Mouse (Mus musculus) adrenal gland, postnatal 10 days (tissue): Measurements from ENCODE around the gene Plrg1. TPM values are rescaled to one million over a fixed set of nuclear protein-coding genes. Genes with fewer than 3 reads are reported as not detected.

Experiments
- DNase-seq: peaks from one replicate; pipeline ENCODE4 v3.0.0; 2021; ENCODE audit warnings: mixed read lengths
- total RNA-seq, 2 experiments: library from RNA; stranded (reverse); gene quantifications; 2 replicates each; pipeline ENCODE4 v1.2.3; 2021

Gene Plrg1
- total RNA-seq, 2 experiments from 2014 or later: 44.2 to 45.3 TPM

DNA sequence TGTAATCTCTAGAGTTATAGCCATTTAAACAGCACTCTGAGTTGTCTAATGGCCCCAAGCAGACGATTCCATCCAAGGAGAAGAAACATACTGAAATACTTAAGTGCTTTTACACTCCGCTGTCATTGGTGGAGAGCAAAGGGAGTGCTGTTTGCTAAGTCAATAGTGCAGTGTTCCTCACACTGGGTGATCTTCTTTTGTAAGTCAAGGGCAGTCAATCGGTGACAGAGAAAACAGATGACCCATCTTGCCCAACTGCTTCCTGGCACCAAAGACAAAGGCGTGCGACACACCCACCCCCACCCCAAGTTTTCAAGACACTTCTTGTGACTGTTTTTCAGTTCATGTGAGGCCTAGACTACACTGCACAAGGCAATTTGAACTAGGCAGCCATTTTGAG lies 3.2 kb upstream of the Plrg1 start:
- no peak for DNase-seq

GRCm38 (mm10) chr3:83053126-83053525 lies 2.2 kb upstream of the Plrg1 start:
- no peak for DNase-seq

DNA sequence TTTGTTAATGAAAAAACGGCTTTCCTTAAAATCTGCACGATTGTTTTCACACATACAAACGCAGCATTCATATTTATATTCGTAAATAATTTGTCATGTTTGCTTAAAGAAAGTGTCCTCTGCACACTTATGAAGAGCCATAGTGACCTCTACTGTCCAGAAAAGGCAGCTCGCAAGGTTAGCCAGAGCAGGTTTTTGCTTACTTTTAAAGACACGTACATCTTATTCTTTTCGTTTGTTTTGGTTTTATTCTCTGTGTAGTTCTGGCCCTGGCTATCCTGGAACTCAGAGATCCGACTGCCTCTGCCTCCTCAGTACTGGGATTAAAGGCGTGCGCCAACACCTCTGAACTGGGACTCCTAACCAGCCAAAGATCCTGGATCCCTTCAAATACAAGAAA lies 1.6 kb upstream of the Plrg1 start:
- DNase-seq: peak; percentile 45

DNA sequence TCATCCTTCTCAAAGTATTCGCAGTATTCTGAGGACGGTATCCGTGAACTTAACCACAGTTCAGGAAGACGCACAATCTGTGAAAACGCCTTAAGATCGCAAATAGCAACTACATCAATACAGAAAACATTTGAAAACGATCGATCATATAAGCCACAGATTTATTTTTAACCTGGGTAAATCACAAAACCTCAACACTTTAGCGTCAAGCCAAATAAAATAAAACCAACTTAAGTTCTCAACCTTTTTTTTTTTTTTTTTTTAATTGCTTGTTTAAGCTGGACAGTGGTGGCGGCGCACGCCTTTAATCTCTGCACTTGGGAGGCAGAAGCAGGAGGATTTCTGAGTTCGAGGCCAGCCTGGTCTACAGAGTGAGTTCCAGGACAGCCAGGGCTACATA lies 563 bp upstream of the Plrg1 start:
- DNase-seq: no peak

DNA sequence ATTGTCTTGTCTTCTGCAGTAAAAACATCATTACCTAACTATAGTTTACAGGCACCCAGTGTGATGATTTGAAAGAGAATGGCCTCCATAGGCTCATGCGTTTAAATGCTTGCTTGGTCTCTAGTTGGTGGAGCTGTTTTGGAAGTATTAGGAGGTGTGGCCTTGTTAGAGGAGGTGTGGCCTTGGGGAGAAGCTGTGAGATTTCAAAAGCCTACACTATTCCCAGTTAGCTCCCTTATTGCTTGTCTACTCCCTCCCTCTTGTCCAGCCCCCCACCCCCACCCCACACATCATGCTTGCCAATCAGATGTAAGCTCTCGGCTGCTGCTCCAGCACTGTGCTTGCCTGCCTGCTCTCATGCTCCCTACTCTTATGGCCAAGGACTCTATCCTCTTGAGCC lies 1.7 kb downstream of the Plrg1 start:
- DNase-seq: no peak

DNA sequence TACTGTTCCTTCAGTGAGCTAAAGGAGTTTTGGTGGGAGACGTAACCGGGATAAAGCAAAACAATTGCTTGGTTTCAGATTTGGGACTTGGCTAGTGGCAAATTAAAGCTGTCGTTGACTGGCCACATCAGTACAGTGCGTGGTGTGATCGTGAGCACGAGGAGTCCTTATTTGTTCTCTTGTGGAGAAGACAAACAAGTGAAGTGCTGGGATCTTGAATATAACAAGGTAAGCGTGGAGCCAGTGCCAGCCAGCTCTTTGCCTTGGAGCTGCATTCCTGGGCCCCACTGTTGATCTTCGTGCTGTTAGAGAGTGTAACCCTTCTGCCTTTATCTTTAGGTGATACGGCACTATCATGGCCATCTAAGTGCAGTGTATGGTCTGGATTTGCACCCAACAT lies 12.6 kb downstream of the Plrg1 start:
- DNase-seq: no peak

- DNase-seq: no peak
These were observed 13.5 kb downstream of the Plrg1 start for GRCm38 (mm10) chr3:83068869-83069268.

DNA sequence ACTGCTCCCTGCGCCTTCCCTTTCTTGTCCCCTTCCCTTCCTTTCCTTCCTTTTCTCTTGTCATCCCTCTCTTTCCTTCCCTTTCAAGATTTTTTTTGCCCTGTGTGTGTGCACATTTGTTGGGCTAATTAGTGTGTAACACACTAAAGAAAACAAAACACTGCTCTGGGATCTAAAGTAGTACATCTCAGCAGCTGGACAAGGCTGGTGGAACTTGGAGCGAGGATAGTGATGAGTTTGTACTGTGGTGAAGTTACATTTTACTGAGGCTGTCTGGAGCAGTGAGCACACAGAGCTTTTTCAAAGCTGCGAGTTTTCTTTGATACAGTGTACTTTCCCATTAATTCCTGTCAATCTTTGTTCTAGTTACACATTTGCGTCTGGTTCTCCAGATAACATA lies 14.9 kb downstream of the Plrg1 start:
- no peak for DNase-seq

GRCm38 (mm10) chr3:83076563-83076962 lies 21.2 kb downstream of the Plrg1 start:
- no peak for DNase-seq

DNA sequence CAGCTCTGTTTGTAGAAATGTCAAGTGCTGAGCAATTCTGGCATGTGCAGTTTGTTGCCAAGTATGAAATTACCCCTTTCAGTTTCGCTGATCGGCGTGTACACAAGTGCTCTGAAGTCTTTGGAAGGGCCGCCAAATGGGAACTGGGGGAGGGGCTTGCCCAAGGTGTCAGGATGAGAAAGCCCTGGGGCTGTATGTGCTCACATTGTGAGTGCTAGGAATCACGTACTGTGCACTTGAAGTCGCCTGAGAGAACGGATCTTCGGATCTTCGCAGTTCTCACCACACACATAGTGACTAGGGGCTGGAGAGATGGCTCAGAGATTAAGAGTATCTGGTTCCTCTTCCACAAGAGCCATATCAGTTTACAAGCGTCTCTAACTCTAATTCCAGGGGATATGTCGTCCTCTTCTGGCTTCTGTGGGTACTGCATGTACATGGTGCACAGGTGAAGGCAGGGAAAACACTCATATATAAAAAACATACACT lies 25.3 kb downstream of the Plrg1 start:
- peak; percentile 77 for DNase-seq

- no peak for DNase-seq
These were observed 42.3 kb downstream of the Plrg1 start for GRCm38 (mm10) chr3:83097586-83097985.

DNA sequence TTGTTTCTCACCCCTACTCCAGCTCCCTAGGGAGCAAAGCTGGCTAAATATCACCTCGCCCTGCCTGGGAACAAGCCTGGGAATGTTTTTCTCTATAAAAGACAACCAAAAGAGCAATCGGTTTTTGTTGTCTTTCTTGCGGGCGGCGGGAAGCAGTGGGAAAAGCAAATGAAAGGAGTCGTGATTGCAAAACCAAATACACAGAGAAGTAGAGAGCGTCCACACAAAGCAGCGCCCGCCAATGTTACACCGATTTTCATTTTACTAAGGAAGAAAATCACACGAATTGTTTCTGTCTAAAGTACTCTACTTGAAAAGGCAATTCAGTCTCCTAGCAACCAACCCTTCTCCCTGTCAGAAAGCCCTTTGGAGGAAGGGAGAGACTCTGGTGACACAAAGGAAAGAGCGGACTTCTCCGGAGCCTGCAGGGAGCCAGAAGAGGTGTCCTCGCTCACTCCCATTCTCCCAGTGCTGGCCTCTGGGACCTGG lies 43.3 kb downstream of the Plrg1 start:
- peak; percentile 23 for DNase-seq

- no peak for DNase-seq
These were observed 43.8 kb downstream of the Plrg1 start for GRCm38 (mm10) chr3:83099139-83099538.

GRCm38 (mm10) chr3:83099651-83100050 lies 44.3 kb downstream of the Plrg1 start:
- no peak for DNase-seq

GRCm38 (mm10) chr3:83102286-83102685 lies 47.0 kb downstream of the Plrg1 start:
- no peak for DNase-seq

DNA sequence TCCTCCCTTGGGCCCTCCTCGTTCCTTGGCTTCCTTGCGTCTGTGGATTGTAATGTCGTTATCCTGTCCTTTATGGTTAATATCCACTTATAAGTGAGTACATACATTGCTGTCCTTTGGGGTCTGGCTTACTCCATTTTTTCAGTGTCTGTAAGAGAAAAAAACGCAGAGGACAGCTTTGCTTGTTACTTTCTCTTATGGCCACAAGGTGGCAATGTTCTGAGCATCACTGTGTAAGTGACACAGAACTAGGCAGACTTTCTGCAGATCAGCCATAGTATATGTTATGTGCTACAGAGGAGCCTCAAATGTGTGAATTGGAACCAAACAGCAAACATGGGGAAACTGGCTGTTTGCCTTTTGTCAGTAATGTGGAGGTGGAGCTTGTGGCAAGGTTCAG lies 54.8 kb downstream of the Plrg1 start:
- peak; percentile 16 for DNase-seq

DNA sequence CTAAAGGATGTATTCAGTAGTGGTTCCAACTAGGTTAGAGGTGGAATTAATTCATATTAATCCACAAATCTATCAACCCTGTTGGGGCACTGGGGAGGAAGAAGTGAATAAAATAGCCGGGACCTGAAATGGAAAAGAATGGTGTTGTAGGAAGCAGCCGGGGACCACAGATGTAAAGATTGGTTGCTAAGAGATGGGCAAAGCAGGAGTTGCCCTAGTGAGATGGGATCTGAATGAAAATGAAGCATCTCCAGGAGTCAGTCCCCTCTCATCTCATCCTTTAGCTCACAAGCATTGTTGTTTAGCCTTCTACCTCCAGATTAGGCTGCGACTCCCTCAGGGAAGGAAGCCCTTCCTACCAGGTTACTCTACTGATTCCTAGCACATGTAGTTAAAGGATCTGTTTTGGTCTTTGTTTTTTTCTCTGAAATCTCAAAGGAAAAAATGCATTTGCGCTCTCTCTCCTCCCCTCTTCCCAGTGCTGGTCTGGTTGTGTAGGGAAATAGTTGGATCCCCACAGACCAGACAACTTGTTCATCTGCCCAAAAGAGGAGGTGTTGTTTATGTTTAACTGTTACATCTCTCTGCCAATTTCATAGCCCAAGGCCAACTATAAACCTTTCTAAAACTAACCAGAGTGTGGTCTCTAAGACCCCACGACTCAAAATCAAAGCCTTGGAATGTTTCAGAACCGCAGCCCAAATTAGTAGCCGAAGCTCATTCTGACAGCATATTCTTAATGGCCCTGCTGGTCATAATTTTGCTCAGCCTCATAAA lies 56.4 kb downstream of the Plrg1 start:
- no peak for DNase-seq

DNA sequence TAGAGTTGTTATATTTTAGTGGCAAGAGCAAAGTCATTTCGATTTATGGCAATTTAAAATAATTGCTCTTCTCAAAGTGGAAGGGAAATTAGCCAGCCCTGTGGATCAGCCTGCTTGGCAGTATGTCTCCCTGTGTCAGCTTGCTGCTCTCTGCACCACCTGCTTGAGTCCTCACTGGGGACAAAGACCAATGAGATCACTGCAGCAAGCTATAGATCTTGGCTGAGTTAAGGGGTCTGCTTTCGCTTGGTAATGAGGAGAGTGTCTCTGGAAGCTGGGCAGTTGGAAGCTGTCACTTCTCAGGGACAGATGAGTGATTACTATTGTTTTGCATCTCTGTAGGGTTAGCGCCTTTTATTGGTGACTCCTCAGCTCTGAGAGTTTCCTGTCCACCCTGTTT lies 57.5 kb downstream of the Plrg1 start:
- no peak for DNase-seq

GRCm38 (mm10) chr3:83114946-83115345 lies 59.6 kb downstream of the Plrg1 start:
- peak; percentile 18 for DNase-seq

GRCm38 (mm10) chr3:83117592-83117991 lies 62.3 kb downstream of the Plrg1 start:
- DNase-seq: no peak
